Mouse (Mus musculus): ENCODE data around the gene Gpbar1. TPM values are rescaled to one million over a fixed set of nuclear protein-coding genes. Genes with fewer than 3 reads are reported as not detected.

The Gpbar1 gene
- under 1 TPM in 1 of 2 experiments, not detected in 1; 0.28 TPM for total RNA-seq (2021)
- long read RNA-seq, experiment 1 = 0 reads
- long read RNA-seq, experiment 2 = 0 reads

DNA sequence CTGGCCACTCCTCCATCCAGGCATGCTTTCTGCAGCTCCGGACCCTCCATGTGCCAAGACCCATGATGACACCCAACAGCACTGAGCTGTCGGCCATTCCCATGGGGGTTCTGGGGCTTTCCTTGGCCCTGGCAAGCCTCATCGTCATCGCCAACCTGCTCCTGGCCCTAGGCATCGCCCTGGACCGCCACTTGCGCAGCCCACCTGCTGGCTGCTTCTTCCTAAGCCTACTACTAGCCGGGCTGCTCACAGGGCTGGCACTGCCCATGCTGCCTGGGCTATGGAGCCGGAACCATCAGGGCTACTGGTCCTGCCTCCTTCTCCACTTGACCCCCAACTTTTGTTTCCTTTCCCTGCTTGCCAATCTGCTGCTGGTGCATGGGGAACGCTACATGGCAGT is at the start of gene Gpbar1:
Gpbar1 (plus strand) TSS at position 13 of the 400 bp plus-strand sequence.
- no peak for DNase-seq (ENCODE audit: low spot score in 2 of 2)

- DNase-seq (ENCODE audit: low spot score in 2 of 2) = no peak
These were observed 48.4 kb upstream of the Gpbar1 start for GRCm38 (mm10) chr1:74229942-74230341.

- DNase-seq (ENCODE audit: low spot score in 2 of 2) = no peak
These were observed 47.4 kb upstream of the Gpbar1 start for GRCm38 (mm10) chr1:74230992-74231391.

GRCm38 (mm10) chr1:74235938-74236589 is 42.3 kb upstream of the Gpbar1 start, which contains the start of gene Arpc2:
Arpc2 (plus strand) TSS chr1:74236084.
- peak; percentile 95 to 96 for DNase-seq (ENCODE audit: low spot score in 2 of 2)

DNA sequence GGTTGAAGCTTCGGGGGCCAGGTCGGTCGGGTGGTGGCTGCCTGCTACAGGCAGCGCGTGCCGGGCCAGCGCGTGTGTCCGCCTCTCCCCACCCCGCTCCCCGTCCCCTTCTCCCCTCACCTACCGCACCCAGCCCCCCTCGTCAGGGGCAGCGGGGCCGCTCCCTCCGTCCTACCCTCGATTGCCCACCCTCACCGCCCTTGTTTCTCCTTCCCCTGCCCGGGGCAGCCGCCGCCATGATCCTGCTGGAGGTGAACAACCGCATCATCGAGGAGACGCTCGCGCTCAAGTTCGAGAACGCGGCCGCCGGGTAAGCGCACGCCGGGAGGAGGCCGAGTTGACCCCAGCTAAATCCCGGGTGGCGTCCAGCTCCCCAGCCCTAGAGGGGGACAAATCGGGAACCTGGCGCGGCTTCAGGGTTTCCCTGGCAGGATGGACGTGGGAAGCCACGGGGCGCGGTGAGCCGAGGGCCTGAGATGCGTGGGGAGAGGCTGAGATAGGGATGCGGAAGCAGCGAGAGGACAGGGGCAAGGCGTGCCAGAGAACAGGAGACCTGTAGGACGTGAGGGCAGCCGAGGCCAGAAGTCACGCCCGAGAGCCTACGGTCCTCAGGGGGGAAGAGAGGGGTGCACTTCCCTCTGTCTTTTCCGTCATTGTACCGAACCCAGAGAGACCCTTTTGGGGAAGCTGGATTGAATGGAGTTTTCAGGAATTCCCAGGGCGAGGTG is 41.6 kb upstream of the Gpbar1 start:
- peak in 1 of 2 experiments; percentile 19 for DNase-seq (ENCODE audit: low spot score in 2 of 2)

DNA sequence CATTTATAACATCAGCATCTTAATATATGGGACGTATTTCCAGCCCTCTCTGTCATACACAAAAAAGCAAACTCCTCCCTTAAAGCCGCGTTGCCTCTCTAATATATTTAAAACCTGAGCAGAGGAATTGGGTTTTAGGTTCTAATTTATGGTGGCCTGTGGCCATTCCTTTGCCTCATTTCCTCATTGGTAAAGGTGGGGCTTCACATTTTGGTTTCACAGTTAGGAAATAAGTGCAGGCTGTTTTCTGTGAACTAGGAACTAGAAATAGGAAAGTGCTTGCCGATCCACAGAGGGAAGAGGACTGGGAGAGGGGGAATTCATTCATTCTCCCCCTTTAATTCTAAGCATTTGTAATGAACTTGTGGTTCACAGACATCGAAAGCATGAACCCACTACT is 40.7 kb upstream of the Gpbar1 start:
- DNase-seq (ENCODE audit: low spot score in 2 of 2) = no peak

DNA sequence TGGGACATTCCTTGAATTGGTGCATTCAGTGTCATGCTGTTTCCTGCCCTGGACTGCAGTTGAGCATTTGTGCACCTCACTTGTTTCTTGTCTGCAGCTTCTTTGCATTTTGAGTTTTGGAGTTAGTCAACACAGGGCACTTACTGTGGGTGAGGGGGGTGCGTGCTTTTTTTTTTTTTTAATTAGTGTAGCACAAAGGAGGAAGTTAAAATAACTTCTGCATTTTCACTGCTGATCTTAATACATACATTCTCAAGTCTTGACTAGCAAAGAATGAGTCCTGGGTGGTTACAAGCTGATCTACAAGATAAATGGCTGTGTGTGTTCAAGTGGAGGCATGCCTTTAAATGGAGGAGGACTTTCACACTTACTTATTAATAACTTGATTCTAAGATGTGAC is 40.2 kb upstream of the Gpbar1 start:
- DNase-seq (ENCODE audit: low spot score in 2 of 2) = no peak

- DNase-seq (ENCODE audit: low spot score in 2 of 2) = no peak
These were observed 39.2 kb upstream of the Gpbar1 start for GRCm38 (mm10) chr1:74239162-74239561.

- no peak for DNase-seq (ENCODE audit: low spot score in 2 of 2)
These were observed 38.7 kb upstream of the Gpbar1 start for GRCm38 (mm10) chr1:74239618-74240017.

- DNase-seq (ENCODE audit: low spot score in 2 of 2) = no peak
These were observed 38.0 kb upstream of the Gpbar1 start for GRCm38 (mm10) chr1:74240311-74240710.

GRCm38 (mm10) chr1:74240832-74241231 is 37.5 kb upstream of the Gpbar1 start:
- no peak for DNase-seq (ENCODE audit: low spot score in 2 of 2)

- no peak for DNase-seq (ENCODE audit: low spot score in 2 of 2)
These were observed 32.8 kb upstream of the Gpbar1 start for GRCm38 (mm10) chr1:74245525-74245924.

DNA sequence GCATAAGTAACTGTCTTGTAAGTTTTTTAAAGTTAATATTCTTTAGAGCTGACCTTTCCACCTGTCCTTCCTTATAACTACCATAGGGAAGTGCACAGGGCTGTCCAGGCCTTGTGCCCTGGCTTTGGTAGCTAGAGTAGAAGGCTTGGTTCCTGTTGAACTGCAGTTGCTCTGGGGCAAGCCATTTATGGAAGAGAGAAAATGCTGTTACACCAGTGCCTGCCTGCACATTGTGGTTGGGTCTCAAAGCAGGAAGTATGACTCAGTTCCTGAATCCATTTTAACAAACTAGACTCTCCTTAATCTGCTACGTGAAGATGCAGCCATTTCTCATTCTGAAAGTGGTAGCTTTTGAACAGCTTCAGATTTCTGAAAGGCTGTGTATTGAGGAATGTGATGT is 29.6 kb upstream of the Gpbar1 start:
- no peak for DNase-seq (ENCODE audit: low spot score in 2 of 2)

GRCm38 (mm10) chr1:74249331-74249980 is 28.9 kb upstream of the Gpbar1 start:
- no peak for DNase-seq (ENCODE audit: low spot score in 2 of 2)

DNA sequence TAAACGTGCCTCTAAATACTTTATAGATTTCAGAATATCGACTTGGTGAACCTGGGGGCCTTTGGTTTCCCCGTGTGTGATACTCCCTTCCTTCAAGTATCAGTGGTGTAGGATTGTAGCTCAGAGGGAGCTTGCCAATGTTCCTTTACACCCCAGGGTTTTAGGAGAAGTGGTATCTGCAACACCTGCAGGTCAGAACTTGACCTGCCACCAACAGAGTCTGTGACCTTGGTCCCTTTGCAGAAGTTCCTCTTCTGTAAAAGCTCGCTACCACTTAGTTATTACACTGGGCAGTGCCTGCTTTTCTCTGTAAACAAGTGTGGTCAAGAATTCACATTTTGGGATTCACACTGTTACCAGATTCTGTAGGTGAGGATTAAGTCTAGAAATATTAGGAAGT is 28.3 kb upstream of the Gpbar1 start:
- no peak for DNase-seq (ENCODE audit: low spot score in 2 of 2)

- DNase-seq (ENCODE audit: low spot score in 2 of 2) = no peak
These were observed 22.5 kb upstream of the Gpbar1 start for GRCm38 (mm10) chr1:74255704-74256345.

DNA sequence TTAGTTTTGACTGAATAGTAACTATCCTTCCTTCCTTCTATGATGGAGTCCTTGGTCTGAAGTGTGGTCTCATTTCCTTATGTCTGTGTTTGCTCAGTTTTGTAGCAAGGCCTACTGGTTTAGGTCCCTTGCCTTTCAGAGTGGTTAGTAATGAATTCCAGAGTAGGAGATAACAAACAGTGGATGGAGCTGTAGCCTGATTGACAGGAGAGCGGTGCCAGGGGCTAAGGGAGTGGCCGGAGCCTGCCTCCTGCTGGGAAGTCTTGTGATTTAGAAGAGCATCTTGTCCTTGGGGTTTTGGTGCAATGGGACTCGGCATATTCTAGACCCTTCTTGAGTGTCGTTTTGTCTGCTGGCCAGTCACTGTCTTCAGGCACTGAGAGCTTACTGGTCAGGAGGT is 21.6 kb upstream of the Gpbar1 start:
- no peak for DNase-seq (ENCODE audit: low spot score in 2 of 2)

- DNase-seq (ENCODE audit: low spot score in 2 of 2) = no peak
These were observed 15.8 kb upstream of the Gpbar1 start for GRCm38 (mm10) chr1:74262510-74262909.

- DNase-seq (ENCODE audit: low spot score in 2 of 2) = no peak
These were observed 9.6 kb upstream of the Gpbar1 start for GRCm38 (mm10) chr1:74268750-74269149.

DNA sequence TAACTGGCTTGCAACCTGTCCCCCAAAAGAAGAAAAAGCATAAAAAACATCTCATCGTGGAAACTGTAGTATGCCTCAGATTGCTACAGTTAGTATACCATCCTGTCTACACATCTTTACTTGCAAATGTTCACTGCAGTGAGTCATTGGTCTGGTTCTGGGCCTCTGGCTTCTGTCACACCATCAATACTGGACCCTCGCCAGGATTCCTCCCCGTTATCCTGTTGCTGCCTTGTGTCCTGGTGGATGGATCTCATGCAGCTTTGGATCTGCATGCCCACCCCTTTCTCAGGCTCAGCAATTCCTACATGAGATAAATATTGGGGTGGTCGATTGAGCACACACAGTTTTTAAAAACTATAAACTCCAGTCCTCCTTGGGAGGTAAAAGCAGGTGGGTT is 6.7 kb upstream of the Gpbar1 start:
- DNase-seq (ENCODE audit: low spot score in 2 of 2) = no peak

DNA sequence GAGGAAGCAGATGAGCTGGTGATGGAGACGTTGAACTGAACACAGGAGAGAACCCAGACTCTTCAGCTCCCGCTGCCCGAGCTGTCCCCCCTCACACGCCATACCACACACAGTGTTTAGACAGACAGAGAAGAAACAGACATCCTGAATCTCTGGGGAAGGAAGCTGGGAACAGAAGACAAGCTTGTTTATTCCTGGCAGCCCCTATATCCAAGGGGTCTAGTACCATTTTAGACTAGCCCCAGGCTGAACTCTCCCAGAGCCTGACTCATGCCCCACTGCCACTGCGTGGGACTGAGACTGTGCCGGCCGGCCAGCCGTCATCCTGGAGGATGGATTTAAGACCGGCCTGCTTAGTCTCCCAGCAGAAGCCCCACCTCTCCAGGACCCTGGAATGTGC is 3.3 kb upstream of the Gpbar1 start:
- no peak for DNase-seq (ENCODE audit: low spot score in 2 of 2)

DNA sequence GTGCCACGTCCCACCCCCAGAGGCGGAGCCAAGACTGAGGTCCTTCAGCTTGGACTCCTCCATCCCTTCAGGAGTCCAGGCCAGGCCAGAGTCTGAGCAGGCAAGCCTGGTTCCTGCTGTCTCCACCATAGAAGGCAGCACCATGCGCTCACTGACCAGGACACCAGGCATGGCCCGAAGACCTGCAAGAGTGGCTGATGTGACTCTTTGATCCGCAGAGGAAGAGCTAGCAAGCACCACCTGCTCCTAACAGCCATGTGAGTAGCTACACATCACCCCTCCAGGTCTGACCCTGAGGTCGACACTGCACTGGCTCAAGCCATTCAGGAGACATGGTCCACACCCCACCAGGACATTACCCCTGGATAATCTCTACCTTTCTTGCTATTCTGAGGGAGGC is 1.3 kb upstream of the Gpbar1 start:
- DNase-seq (ENCODE audit: low spot score in 2 of 2) = no peak
